Mouse (Mus musculus) megakaryocyte, embryonic 14.5 days (primary cell): ENCODE data around the gene Hcfc2.

Experiments used
- FLI1 ChIP-seq: IDR thresholded peaks from 2 replicates; pipeline ENCODE4 v1.6.1; 2012; ENCODE audit warnings: low read length, inconsistent platforms, mixed read lengths
- GATA1 ChIP-seq: IDR thresholded peaks from 3 replicates; pipeline ENCODE4 v1.6.1; 2012; ENCODE audit warnings: mixed read lengths, low read length, inconsistent platforms, borderline replicate concordance

DNA sequence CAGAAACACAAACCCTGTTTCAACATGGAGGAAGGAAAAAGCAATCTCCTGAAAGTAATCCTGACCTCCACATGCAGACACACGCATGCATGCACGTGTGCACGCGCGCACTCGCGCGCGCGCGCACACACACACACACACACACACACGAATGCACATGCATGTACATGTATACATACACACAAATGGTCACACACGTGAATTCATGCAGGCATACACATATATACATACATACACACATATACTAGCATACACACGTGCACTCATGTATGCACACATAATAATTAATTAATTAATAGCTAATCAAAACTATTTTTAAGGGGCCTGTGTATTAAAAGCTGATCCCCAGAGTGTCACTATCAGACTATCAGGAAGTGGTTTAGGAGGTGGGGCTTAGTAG is 83.9 kb downstream of the Hcfc2 start:
- TF ChIP-seq GATA1 (no peak), FLI1 (no peak)
